In genomic region chr14:103648623-103649255, GRCm38 (mm10) we compare ENCODE assay signal across 11 mouse cellular contexts. TPM values are rescaled to one million over a fixed set of nuclear protein-coding genes. Genes with fewer than 3 reads are reported as not detected.
DNase-seq lines count a peak whose midpoint lies in the region; ATAC-seq lines count a peak whose summit lies in the region.
"Had no signal": no experiment of that assay in that cellular context is flagged by ENCODE, and none has a peak within 500 bp of the region (broad histone marks: within the 10 kb centered on the region; RNA-seq: fewer than 3 reads in every experiment).

No protein-coding gene starts in this region.

- peaks cover 25% of the 10 kb centered on the region for H3K4me1 ChIP-seq in hindbrain, embryonic 16.5 days (ENCODE audit: control insufficient read depth, insufficient read depth, low read depth, low read length)
- peaks cover 49% of the 10 kb centered on the region for H3K4me1 ChIP-seq in neural tube, embryonic 13.5 days (replicated peaks)

- H3K9me3 ChIP-seq in hindbrain, embryonic 16.5 days (ENCODE audit: control insufficient read depth, low read length) = no peaks in the 10 kb centered on the region
- H3K9me3 ChIP-seq in neural tube, embryonic 13.5 days = no peaks in the 10 kb centered on the region
- H3K9me3 ChIP-seq: limb, embryonic 15.5 days had no signal

- peak; percentile 34 to 44 for DNase-seq in left cerebral cortex, postnatal 14 days (ENCODE audit: low spot score in 2 of 2)
- no peak for DNase-seq in left cerebral cortex, adult 11 months (ENCODE audit: low spot score)
- DNase-seq in cerebellum, postnatal 10 days = peak; percentile 38 to 61
- no peak for DNase-seq in ovary, postnatal 14 days (ENCODE audit: low spot score)
- no peak for DNase-seq in heart, postnatal 4 days

- intact Hi-C loops in left cerebral cortex, postnatal 14 days (cut with DNase I) = loop anchor here (5.0 kb wide), 1 partner anchor 86 kb away; no protein-coding TSS in a partner anchor

- peak overlapping the region; percentile 68 for H3K27ac ChIP-seq in hindbrain, embryonic 16.5 days (ENCODE audit: low read depth, low read length)
- H3K27ac ChIP-seq in neural tube, embryonic 13.5 days (replicated peaks) = peak overlapping the region; percentile 39
- H3K27ac ChIP-seq: limb, embryonic 15.5 days had no signal

- WGBS in hindbrain, embryonic 16.5 days = 22% methylated on average over 12 of the region's 12 CpGs
- WGBS in neural tube, embryonic 13.5 days = 30% methylated on average over 12 of the region's 12 CpGs

- H3K36me3 ChIP-seq in hindbrain, embryonic 16.5 days (ENCODE audit: control insufficient read depth, insufficient read depth, low read length) = no peaks in the 10 kb centered on the region
- no peaks in the 10 kb centered on the region for H3K36me3 ChIP-seq in neural tube, embryonic 13.5 days
- H3K36me3 ChIP-seq: limb, embryonic 15.5 days had no signal

- H3K4me2 ChIP-seq in hindbrain, embryonic 16.5 days (ENCODE audit: low read length) = peak overlapping the region; percentile 47
- H3K4me2 ChIP-seq in neural tube, embryonic 13.5 days = peak overlapping the region; percentile 66

- peak overlapping the region; percentile 19 for H3K4me3 ChIP-seq in hindbrain, embryonic 16.5 days (ENCODE audit: low read length)
- H3K4me3 ChIP-seq in neural tube, embryonic 13.5 days = 0 out of 2 replicates have a peak overlapping the region, but pooled peaks have one; percentile 4
- H3K4me3 ChIP-seq: erythroblast, embryonic 14.5 days; limb, embryonic 15.5 days had no signal

- H3K27me3 ChIP-seq in hindbrain, embryonic 16.5 days (replicated peaks; ENCODE audit: control insufficient read depth, insufficient read depth, low read length) = no peaks in the 10 kb centered on the region
- H3K27me3 ChIP-seq in neural tube, embryonic 13.5 days = no peaks in the 10 kb centered on the region

- H3K9ac ChIP-seq in hindbrain, embryonic 16.5 days (ENCODE audit: low read depth, low read length) = no peak overlapping the region; the same call in 1 of the 2 replicates
- no peak overlapping the region for H3K9ac ChIP-seq in neural tube, embryonic 13.5 days
- H3K9ac ChIP-seq: limb, embryonic 15.5 days had no signal

- ATAC-seq in hindbrain, embryonic 16.5 days = no peak
- no peak for ATAC-seq in neural tube, embryonic 13.5 days (ENCODE audit: low read depth)
- ATAC-seq in granulocyte monocyte progenitor cell, adult 5-6 weeks (replicated peaks; ENCODE audit: poor library complexity, severe bottlenecking) = no peak

RNA-seq across cellular contexts. Expression of gene Slain1, which starts 1.3 kb away (rescaled TPM):
- total RNA-seq in left cerebral cortex, postnatal 14 days (2021) = 10 to 100 TPM; 49.9 to 51.7 TPM
- 5.3 and 8.8 TPM in 2 replicates for polyA plus RNA-seq in hindbrain, embryonic 16.5 days (2015; fragmentation: Nextera tagmentation; extraction: Ambion mirVana)
- 14.7 and 15.2 TPM in 2 replicates for polyA plus RNA-seq in neural tube, embryonic 13.5 days (2015; fragmentation: Nextera tagmentation; extraction: Ambion mirVana)
- total RNA-seq in granulocyte monocyte progenitor cell, adult 5-6 weeks (2014; fragmentation: Nextera tagmentation) = 4.7 and 10.5 TPM in 2 replicates
- 3.1 and 8.2 TPM in 2 replicates for total RNA-seq in granulocyte monocyte progenitor cell, adult 5-6 weeks (2017)
- under 1 TPM; 0.31 to 0.45 TPM for total RNA-seq in heart, postnatal 4 days (2021)
- total RNA-seq: MEL had no signal

Comparison
In these comparisons a context has a peak if more than half of its experiments do, and no peak if none do; other contexts are left out.
1. DNase-seq: peak in left cerebral cortex, postnatal 14 days (2 of 2) and cerebellum, postnatal 10 days (2 of 2); none in left cerebral cortex, adult 11 months (single experiment), ovary, postnatal 14 days (single experiment) and heart, postnatal 4 days (single experiment).
2. RNA of gene Slain1, which starts 1.3 kb away (total RNA-seq): 49.9 to 51.7 TPM in left cerebral cortex, postnatal 14 days; 3.1 to 10.5 TPM in granulocyte monocyte progenitor cell, adult 5-6 weeks and 0.31 to 0.45 TPM in heart, postnatal 4 days; every median in the first group is over 4 times any median in the second.